Mouse (Mus musculus): ENCODE measurements around the gene Gstz1.
A peak's percentile ranks its signal among the peaks of the same experiment; 100 is the strongest.
"Not testable (repeated sequence)": the region's sequence is repeated elsewhere in the genome, so short reads cannot be mapped to it uniquely, and the experiment has no call there.

The Gstz1 gene

DNA sequence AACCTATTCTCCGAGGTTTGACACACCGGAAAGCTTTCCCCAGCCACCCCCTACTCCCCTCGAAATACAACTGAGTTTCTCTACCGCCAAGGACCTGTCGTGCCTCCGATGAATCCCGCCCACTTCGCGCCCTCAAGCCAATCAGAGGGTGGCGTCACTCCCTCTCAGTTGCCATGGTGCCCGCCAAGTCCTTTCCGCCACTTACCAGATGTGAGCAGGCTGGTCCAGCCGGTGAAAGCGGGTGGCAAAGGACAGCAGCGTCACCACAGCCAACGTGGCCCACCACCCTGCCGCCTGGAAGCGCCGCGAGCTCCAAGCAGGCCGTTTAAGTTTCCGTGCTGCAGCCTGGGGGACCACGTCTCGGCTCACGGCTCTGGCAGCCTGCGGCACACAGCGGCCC is at the start of gene Gstz1:
Gene Gstz1, plus strand, starts transcription at position 200 of the 400 bp plus-strand sequence.
- DNase-seq = peak; percentile 83

DNA sequence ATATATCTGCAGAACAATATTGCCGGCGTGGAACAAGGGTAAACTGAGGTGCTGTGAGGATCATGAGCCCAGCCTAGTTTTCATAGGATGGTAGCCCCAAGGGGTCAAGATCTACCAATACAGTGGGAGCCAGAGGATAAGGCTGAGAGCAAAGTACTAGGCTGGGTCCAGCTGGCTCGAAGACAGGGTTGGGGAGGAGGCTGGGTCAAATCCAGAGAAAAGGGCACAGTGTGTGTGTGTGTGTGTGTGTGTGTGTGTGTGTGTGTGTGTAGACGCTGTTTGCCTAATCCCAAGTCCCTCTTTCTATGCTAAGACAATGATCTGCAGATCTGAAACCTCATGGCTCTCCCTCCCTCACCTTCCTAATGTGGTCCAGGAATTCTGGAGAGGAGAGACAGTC is 46.6 kb upstream of the Gstz1 start:
- DNase-seq = no peak

DNA sequence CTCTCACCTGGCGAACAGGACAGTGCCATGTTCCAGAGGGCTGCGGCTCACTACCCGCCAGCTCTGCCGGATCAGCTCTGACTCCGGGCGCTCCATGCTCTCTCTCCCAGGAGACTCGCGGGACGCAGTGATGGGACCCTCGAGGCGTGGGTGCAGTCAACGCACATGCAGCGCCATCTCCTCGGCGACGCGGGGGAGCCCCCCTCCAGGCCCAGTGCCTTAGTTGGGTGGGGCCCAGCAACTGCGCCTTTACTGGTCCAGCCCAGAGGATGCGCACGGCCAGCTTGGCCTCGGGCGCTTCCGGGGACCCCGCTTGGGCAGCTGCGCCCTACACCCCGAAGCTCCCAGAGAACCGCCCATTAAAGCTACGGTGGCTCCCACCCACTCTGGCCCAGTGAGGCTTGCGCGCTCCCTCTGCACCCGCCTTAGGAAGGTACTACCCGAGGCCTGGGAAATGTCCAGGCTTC is 44.8 kb upstream of the Gstz1 start, which contains the start of gene Ngb:
Gene Ngb, minus strand, starts transcription at position 375 of the 467 bp plus-strand sequence.
- no peak for DNase-seq

DNA sequence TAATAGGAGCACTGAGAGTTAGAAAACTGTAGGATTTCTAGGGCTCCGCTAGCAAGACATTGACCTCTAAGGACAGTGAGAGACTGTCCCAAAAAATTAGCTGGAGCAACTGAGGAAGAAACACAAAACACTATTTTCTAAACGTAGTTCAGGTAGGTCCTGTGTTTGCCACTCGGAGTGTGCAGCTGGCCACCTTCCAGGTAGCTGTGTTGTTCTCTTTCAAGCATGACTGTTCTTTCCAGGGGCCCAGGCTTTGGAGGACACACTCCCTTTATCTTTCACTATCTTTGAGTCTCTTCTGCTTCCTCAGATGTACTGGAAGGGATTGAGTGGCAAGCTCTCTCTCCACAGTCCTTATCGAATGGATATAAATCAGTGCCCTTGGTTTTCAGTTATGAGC is 43.5 kb upstream of the Gstz1 start:
- no peak for DNase-seq

DNA sequence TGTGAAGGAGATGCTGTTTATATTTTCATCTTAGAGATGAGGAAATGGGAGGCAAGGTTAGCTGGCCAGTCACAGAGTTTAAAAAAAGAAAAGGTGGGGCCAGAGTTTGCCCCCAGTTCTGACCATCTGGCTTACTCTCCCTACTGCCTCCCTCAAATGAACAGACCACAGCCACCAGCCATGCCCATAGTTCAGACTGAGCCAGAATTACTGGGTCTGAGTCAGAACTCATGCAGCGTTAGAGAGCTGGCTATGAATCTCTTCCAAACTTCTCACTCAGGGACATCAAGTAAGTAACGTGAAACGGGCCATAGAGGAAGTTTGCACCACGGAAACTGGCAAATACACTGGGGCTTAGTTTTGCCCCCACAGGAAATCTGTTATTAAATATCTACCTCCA is 42.2 kb upstream of the Gstz1 start:
- no peak for DNase-seq

DNA sequence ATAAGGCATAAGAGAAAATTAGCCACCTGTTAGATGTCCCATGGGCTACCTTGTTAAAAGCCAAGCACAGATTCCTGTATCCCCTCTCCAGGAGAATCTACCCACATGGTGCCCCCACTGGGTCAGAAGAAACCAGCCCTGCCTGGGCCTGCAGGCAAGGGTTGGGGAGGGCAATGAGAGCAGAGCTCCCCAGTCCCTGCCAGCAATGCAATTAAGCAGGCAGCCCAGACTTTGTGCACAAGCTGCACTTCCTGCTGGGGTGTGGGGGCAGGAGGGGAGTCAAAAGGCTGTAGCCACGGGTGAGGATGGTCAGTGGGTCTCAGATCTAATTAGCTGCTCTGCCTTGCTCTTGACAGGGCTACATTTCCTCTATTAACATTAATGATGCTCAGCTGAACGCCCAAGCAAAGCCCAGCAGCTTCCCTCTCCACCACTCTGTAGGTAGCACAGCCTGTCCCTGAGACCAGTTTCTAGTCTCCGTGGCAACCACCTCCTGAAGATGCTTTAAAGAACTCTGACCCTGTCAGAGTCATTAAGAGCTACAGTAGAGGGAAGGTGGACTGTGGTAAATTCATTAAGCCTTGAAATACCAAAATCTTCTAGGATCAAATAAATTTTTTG is 39.5 kb upstream of the Gstz1 start:
- no peak for DNase-seq

DNA sequence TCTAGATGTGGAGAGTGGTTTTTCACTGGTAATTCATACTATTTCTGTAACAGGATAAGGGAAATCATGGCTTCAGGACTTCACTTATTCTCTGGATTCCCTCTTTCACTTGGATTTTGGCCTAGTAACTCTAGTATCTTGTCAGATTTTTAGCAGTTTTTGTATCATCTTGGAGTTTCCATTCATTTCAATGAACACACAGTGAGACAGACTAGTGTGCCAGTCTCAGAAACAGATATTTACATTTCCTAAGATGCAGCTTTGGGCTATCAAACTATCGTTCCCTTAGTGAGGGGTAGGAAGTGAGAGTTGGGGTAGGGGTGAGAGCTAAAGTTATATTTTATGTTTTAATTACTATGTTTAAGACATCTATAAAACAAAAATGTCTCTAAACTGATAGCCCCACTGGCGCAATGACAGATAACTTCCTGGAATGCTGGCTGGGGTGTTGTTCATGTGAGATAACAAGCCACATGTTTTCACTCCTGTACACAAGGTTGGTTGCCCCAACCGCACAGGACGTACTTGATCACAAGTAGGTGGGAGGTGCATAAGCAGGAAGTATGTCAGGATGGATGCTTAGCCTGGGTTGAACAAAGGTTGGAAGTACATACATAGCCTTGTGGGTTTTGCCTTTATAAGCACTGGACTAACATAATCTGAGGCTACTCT is 24.9 kb upstream of the Gstz1 start:
- DNase-seq = no peak

DNA sequence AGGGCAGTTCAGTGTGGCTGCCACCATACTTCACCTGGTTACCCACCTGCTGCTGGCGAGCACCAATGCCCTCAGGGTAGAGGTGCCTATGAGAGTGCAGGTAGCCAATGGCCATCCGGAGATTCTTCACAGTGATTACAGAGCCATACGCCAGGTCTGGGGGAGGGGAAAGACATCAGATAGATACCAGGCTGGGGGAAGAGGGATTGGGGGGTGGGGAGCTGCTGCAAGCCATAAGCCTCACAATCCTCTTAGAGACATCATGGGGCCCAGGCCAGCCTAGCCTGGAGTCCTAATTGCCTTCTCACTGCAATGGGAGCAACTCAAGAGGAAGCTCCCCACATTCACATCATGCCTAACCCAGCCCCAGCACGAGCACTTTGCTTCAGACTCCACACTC is 19.7 kb upstream of the Gstz1 start:
- no peak for DNase-seq

DNA sequence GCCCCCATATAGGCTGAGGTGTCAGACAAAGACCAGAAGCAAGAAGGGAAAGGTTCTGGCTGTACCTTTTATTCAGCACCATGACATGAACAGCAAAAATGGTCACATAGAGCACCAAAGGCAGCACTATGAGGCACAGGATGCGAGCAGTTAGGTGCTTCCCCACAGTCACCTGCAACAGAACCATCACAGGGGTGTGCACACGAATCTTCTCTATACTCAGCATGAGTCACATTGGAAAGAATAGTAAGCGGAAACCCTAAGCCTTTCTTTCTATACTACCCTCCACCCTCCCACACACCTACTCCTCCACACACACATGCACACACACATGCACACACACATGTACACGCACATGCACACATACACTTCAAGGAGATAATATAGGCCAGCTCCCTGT is 16.7 kb upstream of the Gstz1 start:
- DNase-seq = no peak

DNA sequence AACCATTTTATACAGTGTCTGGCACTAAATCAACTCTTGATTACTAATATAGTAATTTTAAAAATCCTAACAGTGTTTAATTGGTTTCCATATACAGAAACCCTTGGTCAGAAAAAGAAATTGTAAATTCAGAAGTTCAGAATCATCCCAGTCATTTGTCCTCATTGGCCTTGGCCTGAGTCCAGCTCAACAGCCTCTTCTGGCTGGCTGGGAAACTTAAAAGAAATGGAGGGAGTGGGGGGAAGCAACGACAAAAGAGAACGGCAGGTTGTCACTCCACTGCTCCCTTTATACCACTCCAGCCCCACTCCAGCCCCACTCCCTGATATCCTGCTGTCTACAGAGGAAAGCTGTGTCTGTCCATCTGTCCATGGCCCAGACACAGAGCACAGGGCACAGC is 15.8 kb upstream of the Gstz1 start:
- DNase-seq = no peak

DNA sequence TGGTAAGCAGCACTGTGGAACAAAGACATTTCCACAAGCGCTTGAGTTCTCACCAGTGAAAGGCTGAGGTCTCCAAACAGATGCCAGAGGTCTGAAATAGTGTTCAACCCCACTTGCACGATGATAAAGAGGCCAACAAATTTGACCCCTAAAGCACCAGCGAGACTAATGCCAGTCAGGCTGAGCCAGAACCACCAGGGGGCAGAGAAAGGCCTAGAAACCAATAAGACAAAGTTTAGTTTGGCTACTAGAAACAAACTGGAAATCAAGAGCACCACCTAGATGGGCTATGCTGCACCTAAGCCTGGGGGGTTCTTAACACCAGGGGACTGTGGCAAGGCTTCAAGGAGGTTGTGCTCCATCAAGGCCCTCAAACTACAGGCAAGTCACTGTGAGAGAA is 15.3 kb upstream of the Gstz1 start:
- DNase-seq = no peak

DNA sequence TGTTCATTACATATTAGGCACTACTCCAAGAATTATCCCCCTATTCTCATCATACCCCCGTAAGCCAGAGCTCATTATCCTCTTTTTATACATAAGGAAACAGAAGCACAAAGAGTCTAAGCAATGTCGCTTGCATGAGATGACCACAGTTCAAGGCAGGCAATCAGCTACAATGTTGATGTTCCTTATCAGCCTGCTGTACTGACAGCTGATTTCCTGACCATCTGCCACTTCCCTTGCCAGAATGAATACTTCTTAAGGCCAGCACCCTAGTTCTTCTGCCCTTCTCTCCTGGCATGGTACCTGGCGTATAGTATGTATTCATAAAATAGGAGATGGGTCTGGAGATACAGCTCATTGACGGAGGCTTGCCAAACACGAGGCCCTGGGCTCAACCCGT is 14.8 kb upstream of the Gstz1 start:
- no peak for DNase-seq

DNA sequence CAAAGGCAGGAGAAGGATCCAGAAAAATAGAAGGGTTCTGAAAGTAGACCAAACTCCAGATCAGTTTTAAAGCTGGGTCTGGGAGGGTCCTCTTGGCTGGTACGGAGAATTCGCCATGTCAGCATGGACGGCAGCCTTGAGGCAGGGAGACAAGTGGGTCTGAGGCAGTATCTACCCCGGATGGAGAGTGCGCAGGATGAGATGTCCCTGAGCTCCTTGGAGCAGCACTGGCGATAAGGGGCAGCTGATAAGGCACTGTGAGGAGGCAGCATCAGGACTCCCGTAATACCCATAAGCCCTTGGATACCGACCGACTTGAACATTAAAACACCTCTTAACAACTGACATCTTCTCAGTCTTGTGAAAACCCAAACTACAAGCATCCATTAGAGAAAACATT is 14.2 kb upstream of the Gstz1 start:
- DNase-seq = no peak

DNA sequence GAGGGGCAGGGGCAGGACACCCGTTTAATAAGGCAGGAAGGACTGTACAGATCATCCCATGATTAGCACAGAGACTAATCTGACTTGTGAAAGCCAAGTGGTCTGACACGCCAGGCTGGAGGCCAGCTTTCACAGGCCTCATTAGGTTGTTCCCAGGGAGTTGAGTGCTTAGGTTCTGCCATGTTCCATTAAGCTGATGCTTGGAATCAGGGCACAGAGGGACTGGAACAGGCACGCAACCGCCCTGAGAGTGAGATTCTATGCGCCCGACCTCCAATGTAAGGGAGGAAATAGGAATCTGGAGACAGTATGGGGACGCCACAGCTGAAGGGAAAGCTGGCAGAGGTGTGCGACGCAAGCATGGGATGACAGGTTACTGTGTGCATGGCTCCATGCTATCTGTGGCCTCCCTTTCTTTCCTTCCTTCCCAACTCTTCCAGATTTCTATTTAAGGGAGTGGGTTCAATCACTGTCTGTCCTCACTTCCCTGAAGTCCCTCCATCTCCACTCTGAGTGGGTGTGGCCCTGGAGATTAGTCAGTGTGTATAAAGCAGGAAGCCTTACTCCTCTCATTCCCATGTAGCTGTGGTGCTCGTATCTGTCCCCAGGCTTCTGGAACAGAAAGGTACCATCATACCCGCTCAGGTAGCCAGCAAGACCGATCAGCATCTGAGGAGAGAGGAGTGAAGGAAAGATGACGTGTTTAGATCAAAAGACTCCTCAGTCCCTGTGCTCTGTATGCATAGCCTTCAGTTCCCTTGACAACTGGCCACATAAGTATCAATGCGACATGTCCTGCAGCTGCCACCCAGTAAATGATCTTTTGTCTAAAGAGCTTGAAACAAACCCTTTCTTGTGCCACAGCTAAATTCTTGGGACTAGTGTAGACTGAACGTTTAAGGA is 9.3 kb upstream of the Gstz1 start:
- DNase-seq = no peak

DNA sequence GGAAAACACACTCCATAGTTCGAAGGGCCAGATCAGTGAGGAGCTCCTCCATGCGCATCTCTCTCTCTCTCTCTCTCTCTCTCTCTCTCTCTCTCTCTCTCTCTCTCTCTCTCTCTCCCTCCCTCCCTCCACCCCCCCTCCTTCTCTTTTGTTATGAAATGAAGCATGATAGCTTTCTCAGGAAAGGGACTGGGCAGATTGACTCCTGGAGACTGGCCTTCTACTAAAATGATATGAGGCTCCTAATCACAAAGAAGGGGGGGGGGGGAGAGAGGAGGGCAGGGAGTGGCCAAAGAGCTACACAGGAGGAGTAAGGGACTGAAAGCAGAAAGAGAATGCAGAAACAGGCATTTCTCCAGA is 8.6 kb upstream of the Gstz1 start:
- DNase-seq = no peak

DNA sequence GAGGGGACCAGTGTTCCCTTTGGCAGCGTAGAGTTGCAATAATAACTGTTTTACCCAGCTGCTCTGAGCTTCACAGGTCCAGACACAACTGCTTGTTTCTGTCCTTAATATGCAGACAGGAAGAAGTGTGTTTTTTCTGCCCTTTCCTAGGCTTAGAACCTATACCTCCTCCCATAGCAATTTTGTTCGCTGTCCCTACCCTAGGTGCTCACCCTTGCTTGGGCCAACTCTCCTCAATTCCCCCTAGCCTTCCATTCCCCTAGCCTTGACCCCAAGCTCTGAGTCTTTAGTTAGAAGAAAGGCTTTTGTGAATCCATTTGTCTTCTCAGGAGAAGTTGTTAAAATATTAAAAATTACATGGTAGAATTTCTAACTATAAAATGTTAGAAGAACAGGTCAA is 8.2 kb upstream of the Gstz1 start:
- no peak for DNase-seq

DNA sequence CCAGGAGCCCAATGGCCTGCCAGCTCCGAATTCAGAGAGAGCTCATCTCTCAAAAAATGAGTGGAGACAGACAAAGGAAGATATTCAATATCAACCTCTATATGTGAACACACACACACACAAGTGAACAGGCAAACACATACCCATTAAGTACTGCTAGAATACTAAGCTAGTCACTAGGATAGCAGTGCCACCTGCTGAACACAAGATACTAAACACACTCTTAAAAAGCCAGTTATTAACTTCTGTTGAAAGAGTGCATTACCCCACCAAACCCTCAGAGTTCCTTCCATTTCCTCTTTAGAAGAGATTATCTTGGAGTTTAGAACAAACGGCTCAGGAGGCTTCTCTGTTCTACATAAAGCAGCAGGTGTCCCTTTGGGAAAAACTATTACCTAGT is 4.8 kb upstream of the Gstz1 start:
- no peak for DNase-seq

DNA sequence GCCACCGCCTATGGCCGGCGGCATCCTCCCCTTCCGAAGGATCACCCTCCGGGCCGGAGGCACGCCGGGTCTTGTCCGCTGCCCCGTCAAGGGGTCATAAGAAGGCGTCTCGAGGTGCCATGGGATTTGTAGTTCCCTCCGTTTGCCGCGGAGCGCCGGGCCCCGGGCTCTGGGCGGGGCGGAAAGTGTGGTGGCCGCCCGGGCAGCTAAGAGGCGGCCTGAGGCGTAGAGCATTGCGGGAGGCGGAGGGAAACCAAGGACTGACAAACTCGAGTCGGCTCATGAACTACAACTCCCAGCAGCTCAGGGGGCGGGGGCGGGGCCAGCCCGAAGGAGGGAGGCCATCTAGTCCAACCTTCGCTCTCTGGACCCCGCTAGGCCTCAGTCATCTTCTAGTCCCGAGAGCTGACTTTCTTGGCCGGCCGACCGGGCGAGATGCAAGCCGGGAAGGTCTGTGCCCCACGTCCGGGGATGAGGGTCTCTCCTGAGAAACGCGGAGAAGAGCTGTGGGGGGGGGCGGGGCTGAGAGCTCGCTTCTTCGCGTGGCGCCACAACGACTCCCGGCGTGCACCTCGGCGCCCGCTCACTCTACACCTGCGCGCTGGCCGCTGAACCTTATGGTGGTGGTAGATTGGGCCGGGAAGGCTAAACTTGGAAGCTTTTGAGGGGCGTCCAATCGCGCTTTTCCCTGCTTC is 577 bp downstream of the Gstz1 start, which contains the start of gene Pomt2:
Gene Pomt2, minus strand, starts transcription at position 574 of the 695 bp plus-strand sequence.
- peak; percentile 96 for DNase-seq

DNA sequence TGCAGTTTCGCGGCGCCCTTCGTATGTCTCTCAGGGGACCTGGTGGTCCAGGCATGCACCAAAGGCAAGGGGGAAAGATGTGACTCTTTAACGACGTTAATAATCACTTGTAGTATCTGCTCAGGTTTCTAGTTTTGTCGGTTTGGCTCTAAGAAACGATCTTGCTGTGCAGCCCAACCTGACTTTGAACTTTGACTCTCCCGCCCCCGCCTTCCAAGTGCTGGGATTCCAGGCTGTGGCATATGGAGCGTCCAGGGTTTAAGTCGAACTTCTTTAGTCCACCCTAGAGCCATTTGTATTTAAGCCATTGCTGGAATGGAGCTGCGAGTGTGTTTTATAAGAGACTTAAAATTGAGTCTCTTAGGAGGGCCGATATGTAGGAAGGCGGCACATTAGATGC is 1.2 kb downstream of the Gstz1 start:
- DNase-seq = no peak

DNA sequence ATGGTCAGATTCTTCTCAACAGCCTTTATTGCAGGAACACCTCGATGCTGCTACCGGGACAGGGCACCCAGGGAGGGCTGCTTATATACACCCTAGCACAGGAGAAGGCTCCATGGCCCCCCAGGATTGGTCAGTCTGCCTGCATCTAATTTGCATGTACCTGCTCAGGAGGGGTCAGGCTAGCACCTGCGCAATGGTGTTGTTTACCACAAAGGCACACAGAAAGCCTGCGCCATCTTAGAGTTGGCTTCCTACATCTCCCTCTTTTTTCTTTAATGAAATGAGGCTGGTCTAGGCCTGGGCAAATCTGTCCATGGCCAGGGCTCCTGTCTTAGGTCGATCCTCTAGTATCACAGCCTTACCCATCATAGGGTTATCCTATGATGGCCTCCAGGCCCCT is 2.5 kb downstream of the Gstz1 start:
- peak; percentile 33 for DNase-seq

DNA sequence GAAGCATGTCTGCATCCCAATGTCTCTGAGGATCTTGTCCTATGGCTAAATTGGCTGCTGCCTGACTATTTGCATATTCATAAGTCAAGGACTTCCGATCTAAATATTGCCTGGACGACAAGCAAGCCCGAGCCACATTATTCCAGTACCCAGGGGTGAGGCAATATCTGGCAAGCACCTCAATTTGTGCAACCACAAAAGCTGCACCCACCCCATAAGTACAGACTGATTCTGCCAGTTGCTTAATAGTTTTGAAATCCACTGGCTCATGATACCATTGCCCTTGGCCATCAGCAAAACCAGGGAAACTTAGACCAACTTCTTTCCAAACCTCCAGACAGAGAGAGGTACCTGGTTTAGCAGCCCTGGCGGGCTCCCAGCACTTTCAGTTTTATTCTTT is 7.5 kb downstream of the Gstz1 start:
- DNase-seq = not testable (repeated sequence)

DNA sequence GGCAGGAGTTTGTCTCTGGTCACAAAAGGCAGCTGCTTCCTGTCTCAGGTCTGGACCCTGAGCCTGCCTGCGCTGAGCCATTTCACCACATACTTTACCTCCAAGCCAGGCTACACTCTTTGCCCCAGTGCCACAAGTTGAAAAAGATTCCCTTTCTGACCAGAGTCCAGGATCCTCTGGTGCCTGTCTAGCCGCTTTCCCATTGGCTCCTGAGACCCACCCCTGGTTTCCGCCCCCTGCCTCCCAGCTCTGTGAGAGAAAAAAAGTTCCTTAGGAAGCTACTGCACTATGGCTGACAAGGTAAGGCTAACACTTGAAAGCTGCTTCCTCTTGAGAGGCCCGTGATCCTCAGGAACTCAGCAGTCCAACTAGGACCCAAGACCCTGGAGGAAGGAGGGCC is 10.4 kb downstream of the Gstz1 start:
- no peak for DNase-seq

DNA sequence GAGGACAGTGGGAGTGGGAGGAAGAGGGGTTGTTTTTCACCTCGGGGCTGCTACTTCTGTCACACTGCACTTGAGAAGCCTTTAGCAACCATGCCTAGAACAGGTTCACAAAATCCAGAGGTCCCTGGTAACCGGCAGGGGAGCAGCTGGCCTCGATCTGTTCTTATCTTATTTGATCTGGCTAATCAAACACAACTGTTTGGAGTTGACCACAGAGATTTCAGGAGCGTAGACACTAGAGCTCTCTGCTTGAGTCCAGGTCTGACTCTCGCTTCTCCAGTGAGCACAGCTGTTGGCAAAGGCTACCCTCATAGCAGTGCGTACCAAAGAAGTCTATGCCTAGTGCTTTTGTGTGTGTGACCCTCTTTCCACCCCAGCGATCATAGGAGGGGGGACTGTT is 11.1 kb downstream of the Gstz1 start:
- DNase-seq = no peak

Data from cerebellum, adult 9-10 months (tissue).